Mouse (Mus musculus) central nervous system, embryonic 18 days (tissue): Measurements from ENCODE around the gene Eid2. TPM values are rescaled to one million over a fixed set of nuclear protein-coding genes. Genes with fewer than 3 reads are reported as not detected.

Experiments used
- polyA plus RNA-seq: library from polyadenylated mRNA; depleted of rRNA; stranded (reverse); fragments of >200 nt; gene quantifications from 2 replicates; pipeline ENCODE4 v1.2.3, GENCODE M21; 2012; rRNA removed

The Eid2 gene
- polyA plus RNA-seq, result 78.5 and 79.8 TPM in 2 replicates

GRCm38 (mm10) chr7:28267129-28268041 is at the start of gene Eid2:
TSS of gene Eid2 (plus strand) at chr7:28267881.

GRCm38 (mm10) chr7:28277615-28278278 is 10.1 kb downstream of the Eid2 start, which contains the start of gene Eid2b:
TSS of gene Eid2b (plus strand) at chr7:28277739.

GRCm38 (mm10) chr7:28290638-28291590 is 23.2 kb downstream of the Eid2 start, which contains the start of gene Selenov:
TSS of gene Selenov (minus strand) at chr7:28291186.

GRCm38 (mm10) chr7:28301616-28302433 is 34.1 kb downstream of the Eid2 start, which contains the start of gene Dll3:
TSS of gene Dll3 (minus strand) at chr7:28302238.

GRCm38 (mm10) chr7:28311926-28312543 is 44.4 kb downstream of the Eid2 start, which contains the start of gene Timm50:
TSS of gene Timm50 (minus strand) at chr7:28312072.

Other genes starting within 250 kb of the Eid2 start
- gene Psmc4, start 217.8 kb upstream of the Eid2 start, polyA plus RNA-seq, result 228 and 235 TPM in 2 replicates
- gene Fcgbp, start 196.6 kb upstream of the Eid2 start, polyA plus RNA-seq, result 0.43 and 0.49 TPM in 2 replicates
- gene 9530053A07Rik, start 138.4 kb upstream of the Eid2 start, polyA plus RNA-seq, result 0.03 TPM in 2 replicates
- gene Fbl, start 98.2 kb upstream of the Eid2 start, polyA plus RNA-seq, result 203 and 219 TPM in 2 replicates
- 24.1 and 28.7 TPM in 2 replicates for gene Dyrk1b, start 88.4 kb upstream of the Eid2 start, polyA plus RNA-seq
- gene Eid2b, start 9.9 kb downstream of the Eid2 start, polyA plus RNA-seq, result 46.2 and 47.3 TPM in 2 replicates
- gene Selenov, start 23.3 kb downstream of the Eid2 start, polyA plus RNA-seq, result 1.9 and 2.3 TPM in 2 replicates
- gene Dll3, start 34.4 kb downstream of the Eid2 start, polyA plus RNA-seq, result 13.5 and 13.6 TPM in 2 replicates
- gene Timm50, start 44.2 kb downstream of the Eid2 start, polyA plus RNA-seq, result 87.3 and 91.7 TPM in 2 replicates
- gene Supt5, start 70.9 kb downstream of the Eid2 start, polyA plus RNA-seq, result 98.1 and 101 TPM in 2 replicates
- 1,114 and 1,140 TPM in 2 replicates for gene Rps16, start 82.8 kb downstream of the Eid2 start, polyA plus RNA-seq
- 13.5 and 19.5 TPM in 2 replicates for gene Plekhg2, start 104.7 kb downstream of the Eid2 start, polyA plus RNA-seq
- gene Zfp36, start 112.4 kb downstream of the Eid2 start, polyA plus RNA-seq, result 2.6 and 4.6 TPM in 2 replicates
- gene Med29, start 124.8 kb downstream of the Eid2 start, polyA plus RNA-seq, result 43.0 and 44.9 TPM in 2 replicates
- gene Paf1, start 125.1 kb downstream of the Eid2 start, polyA plus RNA-seq, result 104 and 110 TPM in 2 replicates
- gene Gmfg, start 169.6 kb downstream of the Eid2 start, polyA plus RNA-seq, result 2.9 TPM in 2 replicates
- 58.8 and 65.9 TPM in 2 replicates for gene Lrfn1, start 184.1 kb downstream of the Eid2 start, polyA plus RNA-seq
- not detected in 2 replicates for gene Ifnl2, start 242.6 kb downstream of the Eid2 start, polyA plus RNA-seq